Mouse (Mus musculus): ENCODE data around the gene Coa7. TPM values are rescaled to one million over a fixed set of nuclear protein-coding genes. Genes with fewer than 3 reads are reported as not detected.
A peak's percentile ranks its signal among the peaks of the same experiment; 100 is the strongest.

Coa7 gene
- total and polyA plus RNA-seq, 2 experiments from 2014 or later: 22.3 to 59.5 TPM

DNA sequence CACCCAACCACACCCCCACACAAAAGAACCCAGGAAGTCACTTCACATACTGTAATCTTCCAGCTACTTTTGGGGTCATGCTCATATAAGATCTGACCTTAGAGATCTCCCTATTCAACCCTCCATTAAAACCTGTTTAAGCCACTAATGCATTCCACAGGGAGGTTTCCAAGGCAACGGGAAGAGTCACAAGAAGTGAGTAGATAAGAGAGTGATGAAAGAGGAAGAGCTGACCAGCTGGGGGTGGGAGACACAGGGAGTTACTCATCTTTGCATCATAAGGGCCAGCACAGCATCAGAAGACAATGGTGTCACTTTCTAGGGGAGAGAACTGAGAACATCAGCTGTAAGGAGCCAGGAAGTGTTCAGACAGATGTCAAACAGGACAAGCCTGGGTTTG, 52.2 kb downstream of the Coa7 start:
- 30% methylated on average over 1 of the region's 1 CpGs for WGBS
- Histone ChIP-seq H3K36me3 (ENCODE audit: insufficient read depth) (no peaks in the 10 kb centered on the region), H3K27me3 (ENCODE audit: insufficient read depth, low read length) (peaks cover 8% of the 10 kb centered on the region), H3K9ac (no peak overlapping the region), H3K9me3 (ENCODE audit: low read length) (no peaks in the 10 kb centered on the region), H3K4me2 (ENCODE audit: low read depth) (no peak overlapping the region), H3K27ac (ENCODE audit: low read depth, low read length) (no peak overlapping the region), H3K4me1 (ENCODE audit: insufficient read depth) (no peaks in the 10 kb centered on the region), H3K4me3 (ENCODE audit: low read depth, low read length) (no peak overlapping the region)
- no peak for TF ChIP-seq CTCF (IDR thresholded peaks at IDR 0.05; ENCODE audit: low read depth)
- ATAC-seq: no peak
- no peak for DNase-seq

DNA sequence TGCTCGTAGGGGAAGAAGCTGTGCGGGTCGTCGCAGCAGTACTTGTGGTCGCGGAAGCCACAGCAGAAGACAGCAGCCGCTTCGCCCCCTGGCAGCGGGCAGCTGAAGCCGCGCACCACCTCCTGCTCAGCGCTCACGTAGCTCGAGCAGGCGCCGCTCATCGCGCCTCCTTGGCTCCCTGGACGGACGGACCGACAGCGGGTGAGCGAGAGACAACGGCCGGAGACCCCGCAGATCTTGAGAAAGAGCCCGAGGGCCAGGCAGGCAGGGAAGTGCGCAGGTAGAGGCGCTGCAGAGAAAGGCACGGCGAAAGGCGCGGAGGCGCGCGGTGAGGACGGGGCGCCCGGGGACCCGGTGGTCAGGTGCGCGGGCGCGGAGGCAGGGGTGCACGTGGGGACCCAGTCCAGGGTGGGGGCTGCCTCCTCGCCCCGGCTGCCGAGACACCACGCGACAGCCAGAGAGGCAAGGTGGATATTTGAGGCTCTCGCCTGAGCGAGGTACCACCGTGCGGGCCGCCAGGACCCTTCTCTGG, 55.3 kb downstream of the Coa7 start, which contains the start of gene Shisal2a:
Gene Shisal2a, minus strand, starts transcription at position 167 of the 532 bp plus-strand sequence.
- Histone ChIP-seq H3K9me3 (ENCODE audit: low read length) (no peaks in the 10 kb centered on the region), H3K27me3 (ENCODE audit: insufficient read depth, low read length) (peaks cover 8% of the 10 kb centered on the region), H3K27ac (ENCODE audit: low read depth, low read length) (no peak within 1 kb of the TSS), H3K36me3 (ENCODE audit: insufficient read depth) (no peaks in the 10 kb centered on the region), H3K4me2 (ENCODE audit: low read depth) (peak within 1 kb of the TSS; percentile 76), H3K4me1 (ENCODE audit: insufficient read depth) (peaks cover 3% of the 10 kb centered on the region; the same call in 1 of the 2 replicates), H3K4me3 (ENCODE audit: low read depth, low read length) (peak within 1 kb of the TSS; percentile 41), H3K9ac (peak within 1 kb of the TSS; percentile 60)
- 1% methylated on average over 55 of the region's 55 CpGs for WGBS
- peak; percentile 48 for DNase-seq
- peak; percentile 58 for ATAC-seq
- TF ChIP-seq CTCF (IDR thresholded peaks at IDR 0.05; ENCODE audit: low read depth): peak; percentile 49

DNA sequence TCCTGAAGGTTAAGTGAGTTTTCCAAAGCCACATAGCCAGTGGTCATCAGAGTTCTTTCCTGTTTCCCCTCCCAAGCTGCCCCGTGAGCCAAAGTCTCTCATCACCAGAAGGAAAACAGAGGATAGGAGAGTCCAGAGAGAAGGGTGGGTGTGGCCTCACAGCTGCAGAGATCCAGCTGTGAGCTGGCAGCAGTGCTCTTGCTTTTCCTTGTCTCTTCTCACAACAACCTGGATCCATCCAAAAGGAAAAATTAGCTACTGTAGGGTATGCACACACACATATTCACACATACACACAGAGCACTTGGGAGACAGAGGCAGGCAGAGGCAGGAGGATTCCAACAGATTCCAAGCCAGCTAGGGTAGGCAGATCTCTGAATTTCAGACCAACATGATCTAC, 58.1 kb downstream of the Coa7 start:
- WGBS: 35% methylated on average over 1 of the region's 1 CpGs
- Histone ChIP-seq H3K9me3 (ENCODE audit: low read length) (no peaks in the 10 kb centered on the region), H3K4me1 (ENCODE audit: insufficient read depth) (peaks cover 3% of the 10 kb centered on the region; the same call in 1 of the 2 replicates), H3K36me3 (ENCODE audit: insufficient read depth) (no peaks in the 10 kb centered on the region), H3K9ac (no peak overlapping the region), H3K27ac (ENCODE audit: low read depth, low read length) (no peak overlapping the region), H3K27me3 (ENCODE audit: insufficient read depth, low read length) (peaks cover 8% of the 10 kb centered on the region), H3K4me3 (ENCODE audit: low read depth, low read length) (no peak overlapping the region), H3K4me2 (ENCODE audit: low read depth) (no peak overlapping the region)
- TF ChIP-seq CTCF (IDR thresholded peaks at IDR 0.05; ENCODE audit: low read depth): no peak
- DNase-seq (no peak), ATAC-seq (no peak)

DNA sequence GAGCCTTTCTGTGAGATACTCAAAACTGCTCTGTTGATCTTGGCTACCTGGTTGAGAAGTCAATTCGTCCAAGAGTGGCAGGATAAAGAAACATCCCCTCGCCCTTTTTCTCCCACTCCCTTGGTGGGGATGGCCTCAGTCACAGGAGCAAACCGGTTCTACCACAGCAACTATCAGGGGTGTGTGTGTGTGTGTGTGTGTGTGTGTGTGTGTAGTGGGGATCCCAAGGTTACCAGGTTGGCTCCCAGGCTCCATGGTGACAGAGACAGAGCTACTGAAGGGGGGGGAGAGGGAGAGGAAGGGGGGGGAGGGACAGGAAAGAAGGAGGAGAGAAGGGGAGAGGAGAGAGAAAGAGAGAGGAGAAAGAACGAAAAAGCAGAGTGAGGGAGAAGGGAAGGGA, 59.2 kb downstream of the Coa7 start:
- Histone ChIP-seq H3K4me2 (ENCODE audit: low read depth) (peak overlapping the region; percentile 64), H3K27me3 (ENCODE audit: insufficient read depth, low read length) (peaks cover 8% of the 10 kb centered on the region), H3K4me1 (ENCODE audit: insufficient read depth) (peaks cover 3% of the 10 kb centered on the region; the same call in 1 of the 2 replicates), H3K4me3 (ENCODE audit: low read depth, low read length) (peak overlapping the region; percentile 38; the same call in 1 of the 2 replicates), H3K9ac (peak overlapping the region; percentile 63), H3K9me3 (ENCODE audit: low read length) (no peaks in the 10 kb centered on the region), H3K27ac (ENCODE audit: low read depth, low read length) (peak overlapping the region; percentile 77), H3K36me3 (ENCODE audit: insufficient read depth) (no peaks in the 10 kb centered on the region)
- no peak for DNase-seq
- no peak for TF ChIP-seq CTCF (IDR thresholded peaks at IDR 0.05; ENCODE audit: low read depth)
- 40% methylated on average over 4 of the region's 4 CpGs for WGBS
- peak; percentile 70 for ATAC-seq

DNA sequence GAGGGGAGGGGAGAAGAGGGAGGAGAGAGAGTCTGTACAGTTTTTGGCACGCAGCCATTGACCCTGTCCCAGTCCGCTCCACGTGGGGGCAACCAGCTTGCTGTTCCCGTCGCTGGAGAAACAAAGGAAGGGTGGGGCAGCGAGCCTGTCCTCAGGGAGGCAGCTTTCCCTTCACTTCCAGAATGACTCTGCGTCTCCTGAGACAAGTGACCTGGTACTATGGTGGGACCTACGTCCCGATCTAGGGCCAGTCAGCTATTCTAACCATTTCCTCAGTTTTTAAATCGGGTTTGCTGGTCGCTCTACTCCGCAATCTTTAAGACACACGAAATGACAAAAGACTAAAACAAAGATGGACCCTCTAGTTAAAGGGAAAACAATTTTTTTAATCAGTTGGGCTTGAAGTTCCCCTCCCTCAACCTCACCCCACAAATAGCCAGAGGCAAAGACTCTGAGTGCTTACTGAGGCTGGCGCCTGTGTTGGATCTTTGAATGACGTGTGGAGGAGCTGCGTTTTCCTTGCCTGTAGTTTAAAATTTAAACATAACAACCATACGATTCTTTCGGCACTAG, 59.8 kb downstream of the Coa7 start:
- Histone ChIP-seq H3K27me3 (ENCODE audit: insufficient read depth, low read length) (peaks cover 8% of the 10 kb centered on the region), H3K4me1 (ENCODE audit: insufficient read depth) (peaks cover 3% of the 10 kb centered on the region; the same call in 1 of the 2 replicates), H3K4me2 (ENCODE audit: low read depth) (peak overlapping the region; percentile 64), H3K9me3 (ENCODE audit: low read length) (no peaks in the 10 kb centered on the region), H3K36me3 (ENCODE audit: insufficient read depth) (no peaks in the 10 kb centered on the region), H3K4me3 (ENCODE audit: low read depth, low read length) (peak overlapping the region; percentile 38), H3K27ac (ENCODE audit: low read depth, low read length) (peak overlapping the region; percentile 77), H3K9ac (peak overlapping the region; percentile 63)
- TF ChIP-seq CTCF (IDR thresholded peaks at IDR 0.05; ENCODE audit: low read depth): peak; percentile 30
- ATAC-seq (peak; percentile 74), DNase-seq (peak; percentile 84)
- 3% methylated on average over 18 of the region's 18 CpGs for WGBS

- peaks cover 3% of the 10 kb centered on the region; the same call in 1 of the 2 replicates for H3K4me1 ChIP-seq (ENCODE audit: insufficient read depth)
- no peak for DNase-seq
- no peak overlapping the region for H3K4me3 ChIP-seq (ENCODE audit: low read depth, low read length)
- H3K9me3 ChIP-seq (ENCODE audit: low read length): no peaks in the 10 kb centered on the region
- no peak overlapping the region for H3K4me2 ChIP-seq (ENCODE audit: low read depth)
- ATAC-seq: no peak
- H3K9ac ChIP-seq: no peak overlapping the region
- WGBS: 56% methylated on average over 3 of the region's 3 CpGs
- no peak overlapping the region for H3K27ac ChIP-seq (ENCODE audit: low read depth, low read length)
- no peak for TF ChIP-seq CTCF (IDR thresholded peaks at IDR 0.05; ENCODE audit: low read depth)
- no peaks in the 10 kb centered on the region for H3K36me3 ChIP-seq (ENCODE audit: insufficient read depth)
- peaks cover 8% of the 10 kb centered on the region for H3K27me3 ChIP-seq (ENCODE audit: insufficient read depth, low read length)
Measured at GRCm38 (mm10) chr4:108388741-108389140, 60.8 kb downstream of the Coa7 start.

- Histone ChIP-seq H3K4me3 (ENCODE audit: low read depth, low read length) (no peak overlapping the region), H3K27ac (ENCODE audit: low read depth, low read length) (no peak overlapping the region), H3K9ac (no peak overlapping the region), H3K4me2 (ENCODE audit: low read depth) (no peak overlapping the region), H3K27me3 (ENCODE audit: insufficient read depth, low read length) (no peaks in the 10 kb centered on the region; the same call in 1 of the 2 replicates), H3K9me3 (ENCODE audit: low read length) (no peaks in the 10 kb centered on the region), H3K36me3 (ENCODE audit: insufficient read depth) (no peaks in the 10 kb centered on the region), H3K4me1 (ENCODE audit: insufficient read depth) (peaks cover 3% of the 10 kb centered on the region; the same call in 1 of the 2 replicates)
- no peak for DNase-seq
- 84% methylated on average over 5 of the region's 5 CpGs for WGBS
- no peak for ATAC-seq
- TF ChIP-seq CTCF (IDR thresholded peaks at IDR 0.05; ENCODE audit: low read depth): no peak
Measured at GRCm38 (mm10) chr4:108391124-108391523, 63.2 kb downstream of the Coa7 start.

Other genes starting within 250 kb of the Coa7 start
- 2.4 and 2.5 TPM in 2 replicates for gene Podn, start 231.7 kb upstream of the Coa7 start, total RNA-seq (2014; rRNA removed)
- gene Podn, start 231.7 kb upstream of the Coa7 start, polyA plus RNA-seq (2015; fragmentation: Nextera tagmentation; extraction: Ambion mirVana): 0.59 and 1.1 TPM in 2 replicates
- 122 and 143 TPM in 2 replicates for gene Scp2, start 183.1 kb upstream of the Coa7 start, total RNA-seq (2014; rRNA removed)
- 212 and 220 TPM in 2 replicates for gene Scp2, start 183.1 kb upstream of the Coa7 start, polyA plus RNA-seq (2015; fragmentation: Nextera tagmentation; extraction: Ambion mirVana)
- gene Echdc2, start 162.7 kb upstream of the Coa7 start, total RNA-seq (2014; rRNA removed): 19.0 and 29.0 TPM in 2 replicates
- 11.4 and 11.8 TPM in 2 replicates for gene Echdc2, start 162.7 kb upstream of the Coa7 start, polyA plus RNA-seq (2015; fragmentation: Nextera tagmentation; extraction: Ambion mirVana)
- not detected in 2 replicates for gene Zyg11a, start 110.1 kb upstream of the Coa7 start, total RNA-seq (2014; rRNA removed)
- gene Zyg11a, start 110.1 kb upstream of the Coa7 start, polyA plus RNA-seq (2015; fragmentation: Nextera tagmentation; extraction: Ambion mirVana): not detected in 2 replicates
- 142 and 151 TPM in 2 replicates for gene Zyg11b, start 27.0 kb upstream of the Coa7 start, total RNA-seq (2014; rRNA removed)
- gene Zyg11b, start 27.0 kb upstream of the Coa7 start, polyA plus RNA-seq (2015; fragmentation: Nextera tagmentation; extraction: Ambion mirVana): 18.8 and 23.8 TPM in 2 replicates
- gene Shisal2a, start 55.2 kb downstream of the Coa7 start, total RNA-seq (2014; rRNA removed): 1.9 TPM in 1 of 2 replicates, not detected in the other
- 3.0 and 4.9 TPM in 2 replicates for gene Shisal2a, start 55.2 kb downstream of the Coa7 start, polyA plus RNA-seq (2015; fragmentation: Nextera tagmentation; extraction: Ambion mirVana)
- gene Gpx7, start 78.8 kb downstream of the Coa7 start, total RNA-seq (2014; rRNA removed): 24.1 and 38.5 TPM in 2 replicates
- gene Gpx7, start 78.8 kb downstream of the Coa7 start, polyA plus RNA-seq (2015; fragmentation: Nextera tagmentation; extraction: Ambion mirVana): 37.5 and 46.4 TPM in 2 replicates
- 87.8 and 89.2 TPM in 2 replicates for gene Tut4, start 131.3 kb downstream of the Coa7 start, total RNA-seq (2014; rRNA removed)
- gene Tut4, start 131.3 kb downstream of the Coa7 start, polyA plus RNA-seq (2015; fragmentation: Nextera tagmentation; extraction: Ambion mirVana): 19.8 and 37.2 TPM in 2 replicates